Mouse (Mus musculus): ENCODE results near the gene Klk1b8.

DNA sequence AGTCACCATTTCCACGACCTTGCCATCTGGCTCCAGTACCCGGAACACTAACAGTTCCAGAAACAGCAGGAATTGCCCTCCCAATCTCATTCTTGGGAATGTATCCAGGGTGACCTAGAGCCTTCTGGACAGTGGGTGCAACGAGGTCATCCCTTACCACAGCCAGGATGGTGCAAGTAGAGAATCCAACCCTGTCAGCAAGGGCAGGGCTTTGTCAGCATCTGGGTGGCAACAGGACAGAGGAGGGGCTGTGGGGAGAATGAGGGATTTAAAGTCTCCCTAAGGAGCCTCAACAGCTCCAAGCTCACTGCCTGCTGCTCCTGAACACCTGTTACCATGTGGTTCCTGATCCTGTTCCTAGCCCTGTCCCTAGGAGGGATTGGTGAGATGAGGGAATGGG lies 16.0 kb downstream of the Klk1b8 start, which contains the start of gene Klk1b1:
- no peak for TF ChIP-seq CTCF (IDR thresholded peaks at IDR 0.05; ENCODE audit: low read depth, low read length)
- TF ChIP-seq POLR2A (IDR thresholded peaks at IDR 0.05; ENCODE audit: extremely low read depth, insufficient read depth, low read length): no peak

Measured in liver, adult 2 months (tissue).